In genomic region chr11:97959300-97959680, GRCm38 (mm10) we compare ENCODE assay signal across 15 mouse cellular contexts. TPM values are rescaled to one million over a fixed set of nuclear protein-coding genes. Genes with fewer than 3 reads are reported as not detected.
DNase-seq lines count a peak whose midpoint lies in the region; ATAC-seq and TF ChIP-seq lines count a peak whose summit lies in the region.
"Had no signal": no experiment of that assay in that cellular context is flagged by ENCODE, and none has a peak within 500 bp of the region (broad histone marks: within the 10 kb centered on the region; RNA-seq: fewer than 3 reads in every experiment).

No protein-coding gene starts in this region.

- peak overlapping the region; percentile 57 for H3K27ac ChIP-seq in left cerebral cortex, adult 2 months
- H3K27ac ChIP-seq in midbrain, embryonic 14.5 days (replicated peaks; ENCODE audit: low read depth, low read length), result 0 out of 2 replicates have a peak overlapping the region, but pooled peaks have one; percentile 20

- ATAC-seq in frontal cortex, adult (ENCODE audit: low TSS enrichment), result peak; percentile 44; the same call in 1 of the 2 replicates
- ATAC-seq in midbrain, embryonic 14.5 days (ENCODE audit: low FRiP score, low TSS enrichment), result no peak
- no peak for ATAC-seq in erythroblast, adult 5-6 weeks (replicated peaks; ENCODE audit: low FRiP score, poor library complexity, severe bottlenecking)
- ATAC-seq: intestine, postnatal 0 days had no signal

- no peak overlapping the region for H3K9ac ChIP-seq in midbrain, embryonic 14.5 days (replicated peaks; ENCODE audit: low read length)

- H3K27me3 ChIP-seq in midbrain, embryonic 14.5 days (ENCODE audit: control insufficient read depth, insufficient read depth, low read length), result no peaks in the 10 kb centered on the region

- no peak overlapping the region for H3K4me2 ChIP-seq in midbrain, embryonic 14.5 days (ENCODE audit: low read length)

- H3K36me3 ChIP-seq in midbrain, embryonic 14.5 days (ENCODE audit: control insufficient read depth, insufficient read depth, low read length), result no peaks in the 10 kb centered on the region

- H3K4me3 ChIP-seq in left cerebral cortex, adult 2 months, result no peak overlapping the region
- H3K4me3 ChIP-seq in midbrain, embryonic 14.5 days (replicated peaks; ENCODE audit: low read depth, low read length), result no peak overlapping the region
- H3K4me3 ChIP-seq: erythroblast, embryonic 14.5 days had no signal

- intact Hi-C loops in left cerebral cortex, adult 2 months (cut with DNase I), result no loop called here

- H3K4me1 ChIP-seq in midbrain, embryonic 14.5 days (ENCODE audit: control insufficient read depth, insufficient read depth, low read length), result peaks cover 21% of the 10 kb centered on the region

- no peak for TF ChIP-seq CTCF in left cerebral cortex, adult 2 months (IDR thresholded peaks at IDR 0.05)

- no peak for DNase-seq in frontal cortex, postnatal 10 days (ENCODE audit: low spot score in 2 of 2)
- DNase-seq in left cerebral cortex, adult 2 months (ENCODE audit: extremely low spot score in 1 of 2, low spot score in 2 of 2), result no peak
- no peak for DNase-seq in left cerebral cortex, adult 11 months (ENCODE audit: low spot score)
- DNase-seq in ZHBTc4 (ENCODE audit: low read depth, low spot score), result peak; percentile 45
- peak; percentile 49 for DNase-seq in midbrain, embryonic 14.5 days
- DNase-seq in ovary, postnatal 10 days (ENCODE audit: low spot score), result no peak
- DNase-seq: cerebellum, adult 2 months; heart, postnatal 14 days; spleen, adult 18-20 months; thymus, postnatal 36 days had no signal

- 45% methylated on average over 5 of the region's 5 CpGs for WGBS in midbrain, embryonic 14.5 days

- no peaks in the 10 kb centered on the region for H3K9me3 ChIP-seq in midbrain, embryonic 14.5 days (ENCODE audit: control insufficient read depth, low read length)
- H3K9me3 ChIP-seq: megakaryocyte, embryonic 14.5 days had no signal

RNA-seq across cellular contexts. Expression of gene Plxdc1, which starts 27.0 kb away (rescaled TPM):
- total RNA-seq in left cerebral cortex, adult 2 months (2021), result 10 to 100 TPM; 35.2 to 37.1 TPM
- 0.96 and 1.2 TPM in 2 replicates for polyA plus RNA-seq in midbrain, embryonic 14.5 days (2014; fragmentation: Nextera tagmentation; extraction: Ambion mirVana)
- total RNA-seq in erythroblast, adult 5-6 weeks (2015; ENCODE audit: low replicate concordance), result 2.1 TPM in 1 of 2 replicates, not detected in the other
- 1.0 and 1.8 TPM in 2 replicates for total RNA-seq in erythroblast, adult 5-6 weeks (2017; ENCODE audit: low replicate concordance)

RNA-seq across cellular contexts. Expression of gene Arl5c, which starts 36.7 kb away (rescaled TPM):
- total RNA-seq in left cerebral cortex, adult 2 months (2021), result 1 to 10 TPM; 1.2 TPM
- 7.1 and 12.1 TPM in 2 replicates for polyA plus RNA-seq in midbrain, embryonic 14.5 days (2014; fragmentation: Nextera tagmentation; extraction: Ambion mirVana)
- 0.96 and 5.9 TPM in 2 replicates for total RNA-seq in erythroblast, adult 5-6 weeks (2015; ENCODE audit: low replicate concordance)
- 1.5 and 2.6 TPM in 2 replicates for total RNA-seq in erythroblast, adult 5-6 weeks (2017; ENCODE audit: low replicate concordance)
- polyA plus RNA-seq: erythroblast, embryonic 14.5 days had no signal

Comparison
In these comparisons a context has a peak if more than half of its experiments do, and no peak if none do; other contexts are left out.
1. DNase-seq: peak in ZHBTc4 (single experiment) and midbrain, embryonic 14.5 days (single experiment); none in frontal cortex, postnatal 10 days (0 of 2), left cerebral cortex, adult 2 months (0 of 2), left cerebral cortex, adult 11 months (single experiment) and ovary, postnatal 10 days (single experiment).
2. RNA of gene Plxdc1, which starts 27.0 kb away (total RNA-seq): 35.2 to 37.1 TPM in left cerebral cortex, adult 2 months; 1.0 to 2.1 TPM in erythroblast, adult 5-6 weeks; every median in the first group is over 10 times any median in the second.